Mouse (Mus musculus): ENCODE data around the gene Stpg2. TPM values are rescaled to one million over a fixed set of nuclear protein-coding genes. Genes with fewer than 3 reads are reported as not detected.

The Stpg2 gene
- polyA plus RNA-seq (2014; fragmentation: Nextera tagmentation; extraction: Ambion mirVana): 0.19 TPM in 1 of 2 replicates, not detected in the other

DNA sequence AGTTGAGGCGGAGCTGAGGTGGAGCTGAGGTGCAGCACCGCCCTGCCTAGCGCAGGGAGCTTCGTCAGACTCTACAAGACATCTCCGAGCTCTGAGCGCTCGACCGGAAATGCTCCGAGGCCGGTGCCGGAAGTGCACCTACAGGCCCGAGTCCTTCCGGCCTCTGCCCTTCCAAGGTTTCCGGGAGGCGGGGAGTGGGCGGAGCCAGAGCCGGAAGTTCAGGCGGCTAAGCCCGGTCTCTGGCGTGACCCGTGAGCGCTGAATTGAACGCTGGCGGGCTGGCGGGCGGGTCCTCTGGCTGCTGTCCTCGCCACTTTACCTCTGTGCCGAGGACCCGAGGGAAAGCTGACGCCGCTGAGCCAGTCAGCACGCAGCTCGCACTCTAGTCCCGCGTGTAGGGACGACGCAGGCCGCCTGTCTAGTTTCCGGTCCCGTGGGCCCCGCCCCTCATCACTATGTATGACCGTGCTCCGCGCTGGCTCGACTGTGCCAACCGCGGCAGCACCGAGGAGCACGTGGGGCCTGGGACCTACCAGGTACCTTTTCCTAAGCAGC, at the start of gene Stpg2:
TSS of gene Stpg2 (plus strand) at position 251 of the 555 bp plus-strand sequence.
- Histone ChIP-seq H3K4me3 (ENCODE audit: low read depth, low read length) (peak within 1 kb of the TSS; percentile 60), H3K9ac (ENCODE audit: low read length) (peak within 1 kb of the TSS; percentile 78), H3K4me2 (ENCODE audit: low read depth) (peak within 1 kb of the TSS; percentile 73), H3K9me3 (ENCODE audit: control insufficient read depth, low read length) (no peaks in the 10 kb centered on the region), H3K27me3 (ENCODE audit: control insufficient read depth, insufficient read depth, low read length) (no peaks in the 10 kb centered on the region), H3K27ac (ENCODE audit: low read depth, low read length) (peak within 1 kb of the TSS; percentile 93), H3K4me1 (ENCODE audit: control insufficient read depth, insufficient read depth, low read length) (no peaks in the 10 kb centered on the region), H3K36me3 (ENCODE audit: control insufficient read depth, insufficient read depth, low read length) (no peaks in the 10 kb centered on the region)
- peak; percentile 96 for DNase-seq (ENCODE audit: low spot score)
- 1% methylated on average over 49 of the region's 49 CpGs for WGBS
- ATAC-seq (ENCODE audit: insufficient read depth, low FRiP score, low TSS enrichment): peak; percentile 99

- ATAC-seq (ENCODE audit: insufficient read depth, low FRiP score, low TSS enrichment) (no peak), DNase-seq (ENCODE audit: low spot score) (no peak)
- Histone ChIP-seq H3K4me3 (ENCODE audit: low read depth, low read length) (no peak overlapping the region), H3K9me3 (ENCODE audit: control insufficient read depth, low read length) (no peaks in the 10 kb centered on the region), H3K27me3 (ENCODE audit: control insufficient read depth, insufficient read depth, low read length) (no peaks in the 10 kb centered on the region), H3K36me3 (ENCODE audit: control insufficient read depth, insufficient read depth, low read length) (no peaks in the 10 kb centered on the region), H3K4me2 (ENCODE audit: low read depth) (no peak overlapping the region), H3K4me1 (ENCODE audit: control insufficient read depth, insufficient read depth, low read length) (no peaks in the 10 kb centered on the region), H3K9ac (ENCODE audit: low read length) (no peak overlapping the region), H3K27ac (ENCODE audit: low read depth, low read length) (no peak overlapping the region)
- WGBS: 68% methylated on average over 2 of the region's 2 CpGs
Measured at GRCm38 (mm10) chr3:139162146-139162545, 43.3 kb upstream of the Stpg2 start.

DNA sequence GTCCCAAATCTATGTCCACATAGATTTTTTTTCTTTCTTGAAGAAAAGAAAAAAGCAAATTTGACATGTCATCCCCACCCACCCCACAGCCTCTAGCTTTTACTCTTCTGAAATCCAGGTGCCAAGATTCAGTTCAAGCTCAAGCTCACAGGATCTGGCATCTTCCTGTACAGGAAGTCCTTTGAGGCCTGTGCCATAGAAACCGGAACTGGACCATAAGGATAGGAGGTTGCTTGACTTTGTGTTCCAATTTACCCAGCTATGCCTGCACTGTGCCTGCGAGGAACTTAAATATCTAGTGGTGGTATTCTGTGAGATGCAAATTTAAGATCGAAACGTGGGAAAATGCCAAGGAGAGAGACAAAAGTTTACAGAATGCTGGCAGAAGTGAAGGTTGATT, 42.8 kb upstream of the Stpg2 start:
- Histone ChIP-seq H3K4me3 (ENCODE audit: low read depth, low read length) (no peak overlapping the region), H3K9ac (ENCODE audit: low read length) (no peak overlapping the region), H3K36me3 (ENCODE audit: control insufficient read depth, insufficient read depth, low read length) (no peaks in the 10 kb centered on the region), H3K4me1 (ENCODE audit: control insufficient read depth, insufficient read depth, low read length) (no peaks in the 10 kb centered on the region), H3K9me3 (ENCODE audit: control insufficient read depth, low read length) (no peaks in the 10 kb centered on the region), H3K27me3 (ENCODE audit: control insufficient read depth, insufficient read depth, low read length) (no peaks in the 10 kb centered on the region), H3K4me2 (ENCODE audit: low read depth) (no peak overlapping the region), H3K27ac (ENCODE audit: low read depth, low read length) (no peak overlapping the region)
- WGBS: 86% methylated on average over 4 of the region's 4 CpGs
- ATAC-seq (ENCODE audit: insufficient read depth, low FRiP score, low TSS enrichment) (no peak), DNase-seq (ENCODE audit: low spot score) (no peak)

- DNase-seq (ENCODE audit: low spot score) (no peak), ATAC-seq (ENCODE audit: insufficient read depth, low FRiP score, low TSS enrichment) (peak; percentile 64)
- Histone ChIP-seq H3K4me1 (ENCODE audit: control insufficient read depth, insufficient read depth, low read length) (no peaks in the 10 kb centered on the region), H3K9me3 (ENCODE audit: control insufficient read depth, low read length) (no peaks in the 10 kb centered on the region), H3K4me3 (ENCODE audit: low read depth, low read length) (no peak overlapping the region), H3K27me3 (ENCODE audit: control insufficient read depth, insufficient read depth, low read length) (no peaks in the 10 kb centered on the region), H3K4me2 (ENCODE audit: low read depth) (no peak overlapping the region), H3K9ac (ENCODE audit: low read length) (no peak overlapping the region), H3K36me3 (ENCODE audit: control insufficient read depth, insufficient read depth, low read length) (no peaks in the 10 kb centered on the region), H3K27ac (ENCODE audit: low read depth, low read length) (no peak overlapping the region)
- whole genome bisulfite sequencing: 56% methylated on average over 4 of the region's 4 CpGs
Measured at GRCm38 (mm10) chr3:139168510-139169269, 36.8 kb upstream of the Stpg2 start.

GRCm38 (mm10) chr3:139169740-139170139, 35.8 kb upstream of the Stpg2 start:
- Histone ChIP-seq H3K4me2 (ENCODE audit: low read depth) (no peak overlapping the region), H3K36me3 (ENCODE audit: control insufficient read depth, insufficient read depth, low read length) (no peaks in the 10 kb centered on the region), H3K27ac (ENCODE audit: low read depth, low read length) (no peak overlapping the region), H3K27me3 (ENCODE audit: control insufficient read depth, insufficient read depth, low read length) (no peaks in the 10 kb centered on the region), H3K4me1 (ENCODE audit: control insufficient read depth, insufficient read depth, low read length) (no peaks in the 10 kb centered on the region), H3K9me3 (ENCODE audit: control insufficient read depth, low read length) (no peaks in the 10 kb centered on the region), H3K4me3 (ENCODE audit: low read depth, low read length) (no peak overlapping the region), H3K9ac (ENCODE audit: low read length) (no peak overlapping the region)
- WGBS: 50% methylated on average over 1 of the region's 1 CpGs
- ATAC-seq (ENCODE audit: insufficient read depth, low FRiP score, low TSS enrichment) (no peak), DNase-seq (ENCODE audit: low spot score) (no peak)

DNA sequence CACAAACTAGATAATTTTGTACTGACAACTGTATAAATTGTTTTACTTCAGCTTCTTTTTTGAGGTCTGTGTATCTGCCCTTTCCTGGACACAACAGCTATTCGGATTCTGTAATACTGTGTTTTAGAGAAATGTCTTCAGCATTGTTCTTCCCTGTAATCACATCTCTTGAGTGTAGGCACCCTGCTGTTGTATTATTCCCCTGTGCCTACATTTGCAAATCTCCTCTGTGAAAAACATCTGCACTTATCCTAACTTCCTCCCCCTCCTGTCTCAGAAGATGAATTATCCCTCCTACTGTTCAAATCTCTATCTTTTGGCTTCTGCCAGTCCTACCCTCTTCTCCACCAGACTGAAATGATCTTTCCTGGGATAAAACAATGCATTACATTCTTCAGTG, 28.6 kb upstream of the Stpg2 start:
- Histone ChIP-seq H3K9me3 (ENCODE audit: control insufficient read depth, low read length) (no peaks in the 10 kb centered on the region), H3K4me3 (ENCODE audit: low read depth, low read length) (no peak overlapping the region), H3K4me1 (ENCODE audit: control insufficient read depth, insufficient read depth, low read length) (no peaks in the 10 kb centered on the region), H3K9ac (ENCODE audit: low read length) (no peak overlapping the region), H3K4me2 (ENCODE audit: low read depth) (no peak overlapping the region), H3K27me3 (ENCODE audit: control insufficient read depth, insufficient read depth, low read length) (no peaks in the 10 kb centered on the region), H3K36me3 (ENCODE audit: control insufficient read depth, insufficient read depth, low read length) (no peaks in the 10 kb centered on the region), H3K27ac (ENCODE audit: low read depth, low read length) (no peak overlapping the region)
- WGBS: 28% methylated on average over 1 of the region's 1 CpGs
- ATAC-seq (ENCODE audit: insufficient read depth, low FRiP score, low TSS enrichment) (no peak), DNase-seq (ENCODE audit: low spot score) (no peak)

- Histone ChIP-seq H3K27me3 (ENCODE audit: control insufficient read depth, insufficient read depth, low read length) (no peaks in the 10 kb centered on the region), H3K9ac (ENCODE audit: low read length) (no peak overlapping the region), H3K27ac (ENCODE audit: low read depth, low read length) (no peak overlapping the region), H3K36me3 (ENCODE audit: control insufficient read depth, insufficient read depth, low read length) (no peaks in the 10 kb centered on the region), H3K4me2 (ENCODE audit: low read depth) (no peak overlapping the region), H3K9me3 (ENCODE audit: control insufficient read depth, low read length) (no peaks in the 10 kb centered on the region), H3K4me1 (ENCODE audit: control insufficient read depth, insufficient read depth, low read length) (no peaks in the 10 kb centered on the region), H3K4me3 (ENCODE audit: low read depth, low read length) (no peak overlapping the region)
- WGBS: 61% methylated on average over 1 of the region's 1 CpGs
- no peak for DNase-seq (ENCODE audit: low spot score)
- no peak for ATAC-seq (ENCODE audit: insufficient read depth, low FRiP score, low TSS enrichment)
Measured at GRCm38 (mm10) chr3:139191541-139191940, 14.0 kb upstream of the Stpg2 start.

DNA sequence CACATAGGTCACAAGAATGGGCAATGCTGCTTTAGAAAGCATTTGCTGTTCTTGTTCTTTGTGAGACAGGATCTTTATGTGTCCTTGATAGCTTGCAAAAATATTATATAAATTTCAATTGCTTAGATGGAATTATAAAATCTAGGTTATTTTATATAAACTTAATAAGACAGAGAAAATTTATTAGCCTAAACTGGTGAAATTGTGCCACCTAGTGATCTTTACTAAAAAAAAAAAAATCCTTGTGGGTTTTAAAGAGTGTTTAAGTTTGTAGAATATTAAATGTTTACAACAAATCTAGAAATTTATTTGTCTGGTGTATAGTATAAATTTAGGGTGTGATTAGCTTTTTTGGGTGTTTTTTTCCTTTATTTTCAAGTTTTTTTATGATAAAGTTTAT, 11.6 kb upstream of the Stpg2 start:
- DNase-seq (ENCODE audit: low spot score) (no peak), ATAC-seq (ENCODE audit: insufficient read depth, low FRiP score, low TSS enrichment) (no peak)
- Histone ChIP-seq H3K4me3 (ENCODE audit: low read depth, low read length) (no peak overlapping the region), H3K27ac (ENCODE audit: low read depth, low read length) (no peak overlapping the region), H3K36me3 (ENCODE audit: control insufficient read depth, insufficient read depth, low read length) (no peaks in the 10 kb centered on the region), H3K4me1 (ENCODE audit: control insufficient read depth, insufficient read depth, low read length) (no peaks in the 10 kb centered on the region), H3K9ac (ENCODE audit: low read length) (no peak overlapping the region), H3K9me3 (ENCODE audit: control insufficient read depth, low read length) (no peaks in the 10 kb centered on the region), H3K27me3 (ENCODE audit: control insufficient read depth, insufficient read depth, low read length) (no peaks in the 10 kb centered on the region), H3K4me2 (ENCODE audit: low read depth) (no peak overlapping the region)

DNA sequence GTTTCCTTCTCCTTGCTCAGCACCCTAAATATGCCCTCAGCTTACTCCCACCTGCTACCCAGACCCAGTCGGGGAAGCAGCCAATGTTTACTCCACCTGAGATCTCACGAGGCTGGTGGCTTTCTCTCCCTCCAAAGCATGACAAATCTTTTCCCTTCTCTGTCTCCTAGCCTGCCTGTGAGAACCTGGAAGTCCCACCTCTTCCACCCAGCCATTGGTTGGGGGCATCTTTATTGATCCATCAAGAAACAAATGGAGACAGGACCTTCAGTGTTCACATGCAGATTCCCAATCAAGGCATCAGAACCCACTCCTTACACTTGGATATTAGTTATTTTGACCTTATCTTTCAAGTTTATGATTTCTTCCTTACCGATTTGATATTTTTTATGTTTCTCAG, 7.1 kb upstream of the Stpg2 start:
- no peak for DNase-seq (ENCODE audit: low spot score)
- Histone ChIP-seq H3K27ac (ENCODE audit: low read depth, low read length) (no peak overlapping the region), H3K4me2 (ENCODE audit: low read depth) (no peak overlapping the region), H3K9ac (ENCODE audit: low read length) (no peak overlapping the region), H3K27me3 (ENCODE audit: control insufficient read depth, insufficient read depth, low read length) (no peaks in the 10 kb centered on the region), H3K4me3 (ENCODE audit: low read depth, low read length) (no peak overlapping the region), H3K9me3 (ENCODE audit: control insufficient read depth, low read length) (no peaks in the 10 kb centered on the region), H3K36me3 (ENCODE audit: control insufficient read depth, insufficient read depth, low read length) (no peaks in the 10 kb centered on the region), H3K4me1 (ENCODE audit: control insufficient read depth, insufficient read depth, low read length) (no peaks in the 10 kb centered on the region)
- WGBS: 70% methylated on average over 3 of the region's 3 CpGs
- no peak for ATAC-seq (ENCODE audit: insufficient read depth, low FRiP score, low TSS enrichment)
